Mouse (Mus musculus) olfactory bulb, adult 2 months (tissue): ENCODE results near the gene 4930524B15Rik. TPM values are rescaled to one million over a fixed set of nuclear protein-coding genes. Genes with fewer than 3 reads are reported as not detected.

Source experiments
- H3K27ac ChIP-seq: fragments of 200-500 bp; 2 replicates; pipeline ENCODE4 v1.5.1; 2012; ENCODE audit warnings: low read depth, low read length; ENCODE audit not compliant: insufficient read depth
- H3K4me1 ChIP-seq: fragments of 200-500 bp; 2 replicates; pipeline ENCODE4 v1.6.1; 2012; ENCODE audit warnings: low read length; ENCODE audit not compliant: control insufficient read depth, insufficient read depth
- H3K4me3 ChIP-seq: fragments of 200-500 bp; 2 replicates; pipeline ENCODE4 v1.5.1; 2012; ENCODE audit warnings: mild to moderate bottlenecking, low read depth, low read length, moderate library complexity; ENCODE audit not compliant: insufficient read depth
- CTCF ChIP-seq: fragments of 200-500 bp; IDR thresholded peaks from 2 replicates; pipeline ENCODE4 v1.5.1; 2012; ENCODE audit warnings: low read depth, mild to moderate bottlenecking, low read length, moderate library complexity; ENCODE audit not compliant: insufficient read depth
- POLR2A ChIP-seq: fragments of 200-500 bp; IDR thresholded peaks from 2 replicates; pipeline ENCODE4 v1.6.1; 2012; ENCODE audit warnings: mild to moderate bottlenecking, low read depth, low read length, moderate library complexity; ENCODE audit not compliant: insufficient read depth
- WGBS: fragments of 180-500 bp; shearing (Covaris S2); methylation state at CpG from one replicate; pipeline ENCODE4 v1.1.7; 2018; 5-methylcytosine and 5-hydroxymethylcytosine counted together
- polyA plus RNA-seq: library from polyadenylated mRNA; stranded (reverse); fragments of >200 nt; gene quantifications from 2 replicates; pipeline ENCODE4 v1.2.4, GENCODE M21; 2012; ENCODE audit warnings: low replicate concordance; ENCODE audit not compliant: missing spikeins, insufficient read depth, insufficient read length

The 4930524B15Rik gene
- polyA plus RNA-seq, result not detected in 2 replicates

DNA sequence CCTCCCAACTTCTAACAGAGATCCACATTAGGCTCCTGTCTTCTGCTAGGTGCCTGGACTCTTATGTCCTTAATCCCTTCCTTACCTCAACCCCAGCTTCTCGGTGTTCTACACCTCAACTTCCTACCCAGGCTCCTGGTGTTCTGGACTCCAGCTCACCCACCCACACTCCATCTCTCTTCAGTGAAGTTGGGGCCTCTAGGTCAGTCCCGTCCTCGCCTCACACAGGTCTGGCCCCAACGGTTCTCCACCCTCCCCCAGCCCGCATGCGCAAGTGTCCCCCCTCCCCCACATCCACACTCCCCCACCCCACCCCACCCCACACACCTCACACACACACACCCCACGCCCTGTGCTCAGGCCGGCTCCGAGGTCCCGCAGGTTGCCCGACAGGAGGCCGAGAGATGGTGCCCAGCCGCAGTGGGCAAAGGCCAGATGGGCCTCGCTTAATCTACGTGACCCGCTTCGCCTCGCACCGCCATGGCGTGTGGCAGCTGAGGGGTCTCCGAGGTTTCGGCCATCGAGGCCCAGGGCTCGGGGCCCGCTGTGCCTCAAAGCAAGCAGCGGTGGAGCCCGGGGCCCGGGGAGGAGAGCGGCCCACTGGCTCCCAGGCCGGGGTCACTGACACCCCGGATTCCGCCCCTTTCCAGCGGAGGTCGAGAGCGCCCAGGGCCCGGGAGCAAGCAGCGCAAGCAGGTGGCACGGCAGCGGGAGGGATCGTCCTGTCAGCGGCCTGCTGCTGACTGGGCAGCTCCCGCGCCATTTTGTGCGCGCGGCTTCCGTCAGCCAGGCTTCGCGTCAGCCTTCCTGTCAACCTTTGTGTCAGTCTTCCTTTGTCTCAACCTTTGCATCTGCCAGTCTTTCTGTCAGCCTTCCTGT is at the start of gene 4930524B15Rik:
4930524B15Rik (plus strand) TSS at position 337 of the 879 bp plus-strand sequence.
- no peak within 1 kb of the TSS for H3K4me3 ChIP-seq
- H3K27ac ChIP-seq, result no peak within 1 kb of the TSS
- WGBS, result 59% methylated on average over 49 of the region's 49 CpGs
- TF ChIP-seq CTCF, result no peak
- no peak for TF ChIP-seq POLR2A
- peaks cover 5% of the 10 kb centered on the region; the same call in 1 of the 2 replicates for H3K4me1 ChIP-seq

DNA sequence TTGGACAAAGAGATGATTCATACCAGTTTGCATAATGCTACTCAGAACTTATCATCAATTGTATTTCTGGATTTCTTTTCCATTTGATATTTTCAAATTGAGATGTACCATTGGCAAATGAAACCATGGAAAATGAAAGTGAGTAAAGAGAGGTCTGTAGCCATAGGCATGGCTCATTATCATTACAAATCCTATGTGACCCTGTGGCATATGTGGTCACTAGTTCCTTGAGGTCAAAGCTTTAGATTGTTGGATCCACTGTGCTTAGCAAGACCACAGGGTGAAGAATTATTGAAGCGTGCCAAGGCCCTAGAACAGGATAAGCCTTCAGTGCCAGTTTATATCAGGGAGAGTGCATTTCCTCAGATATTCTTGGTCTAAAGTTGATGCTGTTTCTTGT is 47.6 kb upstream of the 4930524B15Rik start:
- Histone ChIP-seq H3K4me3 (no peak overlapping the region), H3K27ac (no peak overlapping the region; the same call in 1 of the 2 replicates), H3K4me1 (no peaks in the 10 kb centered on the region)
- 94% methylated on average over 1 of the region's 1 CpGs for WGBS
- no peak for TF ChIP-seq POLR2A
- TF ChIP-seq CTCF, result no peak

DNA sequence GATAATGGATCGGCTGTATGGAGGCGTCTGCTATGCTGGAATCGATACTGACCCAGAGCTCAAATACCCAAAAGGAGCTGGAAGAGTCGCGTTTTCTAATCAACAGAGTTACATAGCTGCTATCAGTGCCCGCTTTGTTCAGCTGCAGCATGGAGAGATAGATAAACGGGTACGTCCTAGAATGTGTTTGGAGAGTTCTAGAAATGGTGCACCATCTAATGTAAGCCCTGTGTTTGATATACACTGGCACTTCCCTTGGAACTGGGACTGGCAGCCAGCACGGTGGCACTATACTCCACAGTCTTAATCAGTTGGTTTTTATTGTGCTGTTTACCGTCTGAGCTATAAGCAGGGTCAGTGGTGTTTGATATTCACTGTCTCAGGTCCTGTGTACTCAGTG is 35.3 kb upstream of the 4930524B15Rik start:
- H3K27ac ChIP-seq, result no peak overlapping the region
- H3K4me1 ChIP-seq, result no peaks in the 10 kb centered on the region
- H3K4me3 ChIP-seq, result no peak overlapping the region
- TF ChIP-seq POLR2A (no peak), CTCF (no peak)
- 96% methylated on average over 10 of the region's 10 CpGs for WGBS

DNA sequence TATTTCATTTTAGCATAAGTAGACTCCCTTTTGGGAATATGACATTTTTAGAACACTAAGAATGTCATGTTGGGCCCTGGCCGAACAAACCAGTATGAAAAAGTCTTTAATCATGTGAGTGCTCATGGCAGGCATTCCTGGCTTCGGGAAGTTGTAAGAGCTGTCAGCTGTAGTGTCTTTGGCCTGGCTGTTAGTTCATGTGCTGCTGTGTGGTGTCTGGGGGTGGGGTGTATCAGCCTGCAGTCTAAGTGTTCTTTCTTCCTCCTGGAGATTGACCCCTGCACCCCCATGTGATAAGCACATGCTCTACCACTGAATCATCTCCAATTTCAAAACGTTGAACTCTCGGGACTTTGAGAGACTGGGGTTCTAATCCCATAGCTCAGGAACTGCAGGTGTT is 29.7 kb upstream of the 4930524B15Rik start:
- H3K4me3 ChIP-seq, result no peak overlapping the region
- TF ChIP-seq POLR2A (no peak), CTCF (no peak)
- no peaks in the 10 kb centered on the region for H3K4me1 ChIP-seq
- H3K27ac ChIP-seq, result no peak overlapping the region
- 51% methylated on average over 4 of the region's 4 CpGs for WGBS

DNA sequence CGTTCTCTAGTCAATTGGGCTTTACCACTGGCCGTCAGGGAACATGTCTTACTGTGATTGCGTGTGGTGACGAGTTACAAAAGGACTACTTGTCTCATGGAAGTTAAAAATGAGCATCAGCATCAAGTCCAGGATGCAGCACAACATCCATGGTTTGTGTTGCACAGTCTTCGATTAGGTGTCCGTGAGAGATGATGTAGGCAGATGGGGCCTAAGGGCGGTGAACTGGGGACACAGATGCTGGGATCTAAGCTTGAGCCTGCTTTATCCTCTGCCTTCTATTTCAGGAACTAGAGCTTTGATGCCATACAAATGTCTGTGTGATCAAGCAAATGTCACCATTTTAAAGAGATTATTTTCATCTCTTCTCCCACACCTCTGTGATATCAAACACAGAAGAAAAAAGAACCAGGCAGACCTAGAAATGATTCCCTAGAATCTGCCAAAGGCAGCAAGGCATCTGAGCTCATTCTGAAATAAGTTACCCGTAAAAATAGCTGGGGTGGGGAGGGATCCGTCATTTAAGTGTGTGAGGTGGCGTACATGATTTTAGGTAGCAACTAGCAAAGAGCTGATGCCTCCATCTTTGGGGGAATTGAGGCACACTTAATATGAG is 28.4 kb upstream of the 4930524B15Rik start:
- Histone ChIP-seq H3K4me3 (no peak overlapping the region), H3K4me1 (peaks cover 6% of the 10 kb centered on the region), H3K27ac (no peak overlapping the region)
- TF ChIP-seq CTCF (no peak), POLR2A (no peak)
- WGBS, result 85% methylated on average over 10 of the region's 10 CpGs

DNA sequence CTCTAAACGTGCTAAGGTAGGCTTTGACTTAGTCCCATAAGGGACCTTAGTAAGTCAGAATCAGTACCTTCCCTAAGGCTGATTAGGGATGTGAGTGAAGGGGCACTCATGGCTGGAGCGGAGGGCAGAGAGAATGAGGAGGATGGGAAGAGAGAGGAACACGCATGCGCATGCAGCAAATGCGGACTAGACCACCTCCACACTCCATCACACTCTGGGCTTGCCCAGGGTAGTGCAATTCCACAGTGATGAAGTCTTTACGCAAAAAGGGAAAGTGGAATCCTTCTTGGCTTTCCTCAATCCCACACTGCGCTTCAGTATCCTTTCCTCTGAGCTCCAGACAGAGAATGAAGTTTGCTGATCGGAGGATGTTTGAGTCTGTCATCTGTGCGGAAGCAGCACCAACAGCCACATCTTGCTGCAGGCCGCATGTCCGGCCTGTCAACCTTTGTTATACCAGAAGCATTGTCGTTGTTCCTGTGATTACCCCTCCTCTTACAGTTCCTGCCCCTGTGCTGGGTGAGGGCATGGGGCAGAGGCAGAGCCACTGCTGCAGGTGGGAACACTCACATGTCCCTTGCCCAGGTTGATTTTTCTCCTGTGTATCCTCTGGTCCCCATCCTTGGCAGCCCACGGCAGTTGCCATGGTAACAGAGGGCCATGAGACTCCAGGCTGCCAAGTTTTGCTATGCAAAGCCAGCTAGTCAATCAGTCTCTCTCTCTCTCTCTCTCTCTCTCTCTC is 24.3 kb upstream of the 4930524B15Rik start:
- Histone ChIP-seq H3K27ac (no peak overlapping the region), H3K4me1 (peaks cover 6% of the 10 kb centered on the region), H3K4me3 (no peak overlapping the region)
- TF ChIP-seq POLR2A (no peak), CTCF (no peak)
- 59% methylated on average over 13 of the region's 13 CpGs for WGBS

DNA sequence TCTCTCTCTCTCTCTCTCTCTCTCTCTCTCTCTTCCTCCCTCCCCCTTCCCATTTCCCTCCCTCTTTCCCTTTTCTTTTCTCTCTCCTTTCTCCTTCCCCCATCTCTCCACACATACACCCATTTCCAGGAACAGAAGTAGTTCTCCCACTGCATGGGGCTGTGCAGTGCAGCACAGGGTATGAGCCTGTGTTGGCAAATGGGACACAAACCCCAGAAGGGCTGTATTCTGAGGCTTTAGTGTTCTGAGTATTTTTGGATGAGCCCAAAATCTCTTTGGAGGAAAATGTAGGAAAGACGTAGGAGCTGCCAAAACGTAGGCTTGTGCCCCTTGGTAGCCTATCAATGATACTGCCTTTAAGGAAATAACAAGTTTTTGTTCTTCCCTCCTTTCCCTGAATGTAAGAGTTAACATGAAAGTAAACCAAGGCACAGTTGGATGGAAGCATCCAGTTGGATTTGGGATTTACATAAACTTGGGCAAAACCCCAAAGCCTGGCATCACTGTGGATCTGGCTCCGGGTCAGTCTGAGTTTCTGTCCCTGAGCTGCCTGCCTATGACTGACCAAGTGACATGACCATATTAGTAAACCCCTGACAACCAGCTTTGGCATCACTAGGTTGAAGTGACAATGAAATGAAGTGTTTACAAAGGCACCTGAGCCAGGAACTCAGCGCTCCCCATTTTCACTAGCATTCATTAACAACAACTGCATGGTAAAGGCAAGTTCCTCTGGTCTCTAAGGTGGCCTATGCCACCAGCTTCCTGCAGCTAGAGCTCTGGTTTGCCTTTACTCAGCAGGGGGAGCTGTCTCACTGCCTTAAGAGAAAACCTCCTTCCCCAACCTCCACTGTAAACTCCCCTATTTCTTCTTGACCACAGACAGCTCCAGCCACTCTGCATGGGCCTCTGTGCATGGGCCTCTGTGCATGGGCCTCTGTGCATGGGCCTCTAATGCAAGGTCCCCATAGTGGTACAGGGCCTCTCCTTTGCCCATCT is 23.5 kb upstream of the 4930524B15Rik start:
- Histone ChIP-seq H3K4me3 (no peak overlapping the region), H3K27ac (no peak overlapping the region), H3K4me1 (peaks cover 6% of the 10 kb centered on the region)
- 52% methylated on average over 4 of the region's 4 CpGs for WGBS
- TF ChIP-seq POLR2A, result no peak
- TF ChIP-seq CTCF, result no peak

DNA sequence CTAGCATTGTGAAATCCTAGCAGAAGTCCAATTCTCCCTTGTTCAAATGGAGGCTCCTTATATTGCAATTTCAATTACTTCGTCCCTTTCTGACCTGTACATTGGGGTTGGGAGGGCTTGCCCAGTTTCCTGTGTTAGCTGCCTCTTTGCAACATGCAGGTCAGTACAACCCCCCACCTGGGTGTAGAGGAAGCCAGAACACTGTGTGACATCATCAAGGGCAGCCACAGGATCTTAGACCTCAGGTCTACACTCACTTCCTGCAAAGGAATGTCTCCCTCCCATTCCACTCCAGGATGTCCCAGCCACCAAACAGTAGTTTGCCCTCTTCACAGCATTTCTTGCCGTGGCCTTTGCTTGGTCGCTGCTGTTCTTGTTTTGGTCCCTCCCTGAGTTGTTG is 19.9 kb upstream of the 4930524B15Rik start:
- no peak overlapping the region for H3K4me3 ChIP-seq
- H3K27ac ChIP-seq, result no peak overlapping the region
- TF ChIP-seq POLR2A (no peak), CTCF (no peak)
- WGBS, result 88% methylated on average over 3 of the region's 3 CpGs
- peaks cover 9% of the 10 kb centered on the region for H3K4me1 ChIP-seq
